Mouse (Mus musculus) CH12.LX (cell line): ENCODE measurements around the gene Pip5k1b. TPM values are rescaled to one million over a fixed set of nuclear protein-coding genes. Genes with fewer than 3 reads are reported as not detected.

Experiments used
- DNase-seq: peaks from one replicate; pipeline ENCODE4 v3.0.0-alpha.2; 2013; ENCODE audit errors: extremely low read depth
- H3K27ac ChIP-seq: 2 replicates; pipeline ENCODE4 v1.5.1; 2012; ENCODE audit warnings: low read depth, mild to moderate bottlenecking, control low read depth, moderate library complexity; ENCODE audit not compliant: insufficient read depth
- H3K27me3 ChIP-seq: replicated peaks from 2 replicates; pipeline ENCODE3; 2012; ENCODE audit warnings: inconsistent platforms
- H3K36me3 ChIP-seq, 2 experiments: replicated peaks in 1 of 2; 2 replicates each; pipeline versions ENCODE3 to v1.6.1; 2012; ENCODE audit warnings: inconsistent platforms in 1 of 2, low read length in 1 of 2, mild to moderate bottlenecking in 1 of 2, mixed read lengths in 1 of 2, moderate library complexity in 1 of 2; ENCODE audit not compliant: control insufficient read depth in 1 of 2, insufficient read depth in 1 of 2
- H3K4me1 ChIP-seq, 2 experiments: 2 replicates each; pipeline ENCODE4 v1.6.1; 2012; ENCODE audit warnings: inconsistent platforms in 1 of 2, moderate library complexity in 1 of 2; ENCODE audit not compliant: insufficient read depth in 2 of 2, control insufficient read depth in 1 of 2
- H3K4me2 ChIP-seq: 2 replicates; pipeline ENCODE4 v1.6.1; 2012; ENCODE audit warnings: low read depth, mild to moderate bottlenecking, control low read depth; ENCODE audit not compliant: poor library complexity, insufficient read depth, severe bottlenecking
- H3K4me3 ChIP-seq, 3 experiments: fragments of 150-350 bp in 1 of 3; sonication (generic) in 1 of 3; replicated peaks in 1 of 3; 2 replicates each; pipeline versions ENCODE3 to v1.5.1; 2011 to 2012; ENCODE audit warnings: low read depth in 2 of 3, low read length in 2 of 3, mild to moderate bottlenecking in 2 of 3, moderate library complexity in 2 of 3, control low read depth in 1 of 3, improper control_type of control experiment in 1 of 3, inconsistent platforms in 1 of 3, mixed read lengths in 1 of 3; ENCODE audit not compliant: poor library complexity in 1 of 3
- H3K79me2 ChIP-seq: replicated peaks from 2 replicates; pipeline ENCODE4 v1.6.1; 2012; ENCODE audit warnings: mild to moderate bottlenecking, moderate library complexity; ENCODE audit not compliant: control insufficient read depth, poor library complexity, insufficient read depth, severe bottlenecking; ENCODE audit errors: extremely low read depth
- H3K9ac ChIP-seq: 2 replicates; pipeline ENCODE4 v1.6.1; 2012; ENCODE audit warnings: low read depth, mild to moderate bottlenecking, control low read depth, moderate library complexity; ENCODE audit not compliant: insufficient read depth
- H3K9me3 ChIP-seq: replicated peaks from 2 replicates; pipeline ENCODE3; 2012; ENCODE audit warnings: low read length, inconsistent platforms, mixed read lengths
- ELF1 ChIP-seq: IDR thresholded peaks from 2 replicates; pipeline ENCODE4 v1.6.1; 2014; ENCODE audit warnings: low read depth, mild to moderate bottlenecking, inconsistent platforms, low read length, improper control_type of control experiment
- GABPA ChIP-seq: IDR thresholded peaks from 2 replicates; pipeline ENCODE4 v1.6.1; 2012; ENCODE audit warnings: low read depth, low read length, improper control_type of control experiment, inconsistent platforms; ENCODE audit not compliant: insufficient replicate concordance
- IRF4 ChIP-seq: IDR thresholded peaks from 2 replicates; pipeline ENCODE4 v1.6.1; 2014; ENCODE audit warnings: low read depth, mild to moderate bottlenecking, inconsistent platforms, low read length, improper control_type of control experiment
- JUN ChIP-seq: IDR thresholded peaks from 2 replicates; pipeline ENCODE4 v1.6.1; 2011; ENCODE audit warnings: low read depth, mild to moderate bottlenecking, low read length, improper control_type of control experiment, moderate library complexity; ENCODE audit not compliant: insufficient read depth
- JUND ChIP-seq: conservative IDR thresholded peaks from 2 replicates; pipeline ENCODE4 v1.6.1; 2011; ENCODE audit warnings: low read depth, low read length, improper control_type of control experiment
- KAT2A ChIP-seq: IDR thresholded peaks from 2 replicates; pipeline ENCODE4 v1.6.1; 2012; ENCODE audit warnings: low read length, improper control_type of control experiment, inconsistent platforms; ENCODE audit not compliant: insufficient replicate concordance
- MEF2A ChIP-seq: IDR thresholded peaks from 2 replicates; pipeline ENCODE4 v1.6.1; 2014; ENCODE audit warnings: low read depth, mild to moderate bottlenecking, inconsistent platforms, low read length, improper control_type of control experiment, borderline replicate concordance
- MYC ChIP-seq: IDR thresholded peaks from 2 replicates; pipeline ENCODE4 v1.6.1; 2011; ENCODE audit warnings: low read depth, mild to moderate bottlenecking, improper control_type of control experiment, low read length
- PAX5 ChIP-seq: IDR thresholded peaks from 2 replicates; pipeline ENCODE4 v1.6.1; 2012; ENCODE audit warnings: low read length, inconsistent platforms, mixed read lengths
- RCOR1 ChIP-seq: conservative IDR thresholded peaks from 2 replicates; pipeline ENCODE4 v1.6.1; 2012; ENCODE audit warnings: low read depth, mild to moderate bottlenecking, inconsistent platforms, low read length, improper control_type of control experiment
- SIN3A ChIP-seq: IDR thresholded peaks from 2 replicates; pipeline ENCODE4 v1.6.1; 2012; ENCODE audit warnings: low read length, improper control_type of control experiment, inconsistent platforms
- USF1 ChIP-seq: IDR thresholded peaks from 2 replicates; pipeline ENCODE4 v1.6.1; 2014; ENCODE audit warnings: low read depth, mild to moderate bottlenecking, inconsistent platforms, low read length, improper control_type of control experiment
- ZMIZ1 ChIP-seq: IDR thresholded peaks from 2 replicates; pipeline ENCODE4 v1.6.1; 2012; ENCODE audit warnings: low read depth, mild to moderate bottlenecking, inconsistent platforms, low read length, improper control_type of control experiment
- ZNF384 ChIP-seq: IDR thresholded peaks from 2 replicates; pipeline ENCODE4 v1.6.1; 2012; ENCODE audit warnings: low read depth, low read length, improper control_type of control experiment, inconsistent platforms
- dilution Hi-C: fragments of 300-500 bp; cut with MboI; formaldehyde crosslinking; loops from 2 replicates; pipeline ENCODE4 v1.14.3; 2020; ENCODE audit warnings: low sequenced_read_pairs; ENCODE audit not compliant: extremely low pct_unique_long_range_greater_than_20kb, extremely low pct_ligation_motif_present
- in situ Hi-C: fragments of 300-500 bp; cut with MboI; formaldehyde crosslinking; loops from 3 replicates; pipeline ENCODE4 v1.14.3; 2019; ENCODE audit warnings: low sequenced_read_pairs, low pct_ligation_motif_present, low pct_unique_long_range_greater_than_20kb, mixed read lengths
- polyA plus RNA-seq: library from polyadenylated mRNA; unstranded; fragments of >175 nt; gene quantifications from 2 replicates; pipeline ENCODE4 v1.2.1, GENCODE M21; 2012; ENCODE audit warnings: low read depth; ENCODE audit not compliant: insufficient read length
- total RNA-seq, 2 experiments: library from RNA; depleted of rRNA; stranded (reverse); fragments of 300-350 nt in 1 of 2; fragments of >200 nt in 1 of 2; gene quantifications; 2 replicates each; pipeline ENCODE4 v1.2.3; 2012 to 2014

The Pip5k1b gene
- total and polyA plus RNA-seq, 3 experiments: 1.7 to 2.9 (median 2.0) TPM

DNA sequence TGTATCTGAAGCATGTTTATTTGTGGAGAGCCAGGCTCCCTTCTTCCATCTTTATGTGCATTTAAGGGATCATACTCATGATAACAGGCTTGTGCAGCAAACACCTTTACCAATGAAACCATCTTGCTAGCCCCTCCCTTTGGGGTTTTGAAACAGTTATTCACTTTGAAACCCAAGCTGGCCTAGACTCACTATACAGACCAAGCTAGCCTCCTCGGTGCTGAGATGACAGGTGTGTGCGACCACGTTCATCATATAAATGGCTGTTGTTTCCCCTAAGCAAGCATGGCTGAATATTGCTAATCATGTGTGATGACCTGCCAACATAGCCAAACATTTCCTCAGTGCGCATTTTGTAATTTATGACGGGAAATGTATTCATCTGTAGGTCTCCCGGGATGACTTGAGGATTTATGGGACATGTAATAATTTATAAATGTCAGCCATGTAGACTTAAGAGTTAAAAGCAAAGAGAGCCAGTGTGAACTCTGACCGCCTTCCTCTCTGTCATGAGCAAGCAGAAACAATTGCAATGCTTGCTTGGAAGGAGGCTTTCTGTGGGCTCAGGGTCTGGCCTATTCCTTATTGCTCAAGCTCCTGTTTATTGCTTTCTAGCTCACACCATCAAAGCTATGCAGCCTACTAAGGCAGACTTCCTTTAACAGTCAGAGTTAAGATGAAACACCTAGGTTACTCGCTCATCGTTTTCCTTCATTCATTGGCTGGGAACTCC is 164.0 kb downstream of the Pip5k1b start:
- no peaks in the 10 kb centered on the region for H3K9me3 ChIP-seq
- no peaks in the 10 kb centered on the region for H3K27me3 ChIP-seq
- no peak overlapping the region for H3K4me3 ChIP-seq
- H3K4me2 ChIP-seq: no peak overlapping the region
- no peaks in the 10 kb centered on the region for H3K79me2 ChIP-seq
- no peak overlapping the region for H3K9ac ChIP-seq
- in situ Hi-C loops (no loop called here), dilution Hi-C loops (no loop called here)
- DNase-seq: no peak
- TF ChIP-seq GABPA: no peak
- TF ChIP-seq RCOR1: no peak
- no peak for TF ChIP-seq IRF4
- no peak for TF ChIP-seq MEF2A
- H3K27ac ChIP-seq: no peak overlapping the region
- peaks cover 0 to 5% of the 10 kb centered on the region in 2 experiments; a peak in 2 of 4 replicates for H3K4me1 ChIP-seq
- no peaks in the 10 kb centered on the region for H3K36me3 ChIP-seq

DNA sequence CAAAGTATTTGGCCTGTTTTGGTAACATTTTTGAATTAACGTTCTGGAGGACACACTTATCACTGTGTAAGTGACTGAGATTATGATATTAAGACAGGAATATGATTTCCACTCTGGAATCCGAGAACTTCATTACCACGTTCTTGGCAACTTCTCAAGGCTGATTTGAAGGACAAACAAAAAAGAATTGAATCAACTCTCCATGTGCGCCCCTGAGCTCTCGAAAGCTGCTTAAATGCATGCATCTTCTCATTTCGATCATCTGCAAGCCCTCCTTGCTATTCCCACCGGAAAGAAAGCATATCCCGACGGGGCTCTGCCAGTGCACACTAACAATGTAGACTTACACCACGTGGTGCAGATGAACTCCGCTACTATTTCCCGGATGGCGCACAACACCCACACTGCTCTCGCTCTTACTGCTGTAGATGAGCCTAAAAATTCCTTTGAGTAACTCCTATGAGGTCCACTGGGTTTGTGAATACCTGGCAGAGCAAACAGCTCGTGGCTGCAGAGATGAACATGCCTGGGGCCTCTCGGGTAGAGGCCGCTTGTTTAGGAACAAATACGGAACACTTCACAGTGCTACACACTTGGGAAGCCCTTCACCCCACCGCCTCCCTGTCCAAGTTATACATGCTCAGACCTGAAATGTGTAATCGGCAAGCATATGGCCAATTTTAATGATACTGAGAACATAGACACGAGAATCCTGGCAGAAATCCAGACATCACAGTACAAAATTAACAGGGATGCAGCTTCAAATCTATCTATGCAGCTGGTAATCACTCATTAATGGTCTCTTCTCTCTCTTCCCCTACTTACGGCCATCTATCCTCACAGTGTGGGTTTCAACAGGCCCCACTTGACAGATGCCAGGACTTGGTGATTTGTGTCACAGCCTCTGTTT is 168.5 kb downstream of the Pip5k1b start:
- TF ChIP-seq SIN3A (no peak), JUN (no peak), ZNF384 (no peak), MYC (no peak), GABPA (no peak), PAX5 (no peak), ELF1 (no peak), JUND (no peak), USF1 (no peak), KAT2A (no peak), ZMIZ1 (no peak)
- H3K4me3 ChIP-seq: no peak overlapping the region
- no peak for DNase-seq
- in situ Hi-C loops: no loop called here
- no peaks in the 10 kb centered on the region for H3K27me3 ChIP-seq
- no peak overlapping the region for H3K27ac ChIP-seq
- peaks cover 3% of the 10 kb centered on the region for H3K9me3 ChIP-seq
- no peak overlapping the region for H3K4me2 ChIP-seq
- H3K4me1 ChIP-seq: peaks cover 0 to 5% of the 10 kb centered on the region in 2 experiments; a peak in 2 of 4 replicates
- no peaks in the 10 kb centered on the region for H3K79me2 ChIP-seq
- H3K9ac ChIP-seq: no peak overlapping the region
- no peaks in the 10 kb centered on the region for H3K36me3 ChIP-seq
- dilution Hi-C loops: no loop called here
